Mouse (Mus musculus) midbrain, embryonic 10.5 days (tissue): ENCODE results near the gene Ercc6. TPM values are rescaled to one million over a fixed set of nuclear protein-coding genes. Genes with fewer than 3 reads are reported as not detected.

Experiments
- DNase-seq: peaks from one replicate; pipeline ENCODE4 v3.0.0-alpha.2; 2017; ENCODE audit warnings: low spot score
- H3K27ac ChIP-seq: fragments of 300-500 bp; sonication (generic); replicated peaks from 2 replicates; pipeline ENCODE4 v1.5.1; 2016; ENCODE audit warnings: mild to moderate bottlenecking
- H3K27me3 ChIP-seq: fragments of 300-500 bp; sonication (generic); 2 replicates; pipeline ENCODE4 v1.6.1; 2016; ENCODE audit warnings: low read depth, mild to moderate bottlenecking; ENCODE audit not compliant: poor library complexity, severe bottlenecking
- H3K36me3 ChIP-seq: fragments of 300-500 bp; sonication (generic); 2 replicates; pipeline ENCODE4 v1.6.1; 2016; ENCODE audit warnings: mild to moderate bottlenecking, moderate library complexity
- H3K4me1 ChIP-seq: fragments of 300-500 bp; sonication (generic); 2 replicates; pipeline ENCODE4 v1.6.1; 2016
- H3K4me3 ChIP-seq: fragments of 300-500 bp; sonication (generic); 2 replicates; pipeline ENCODE4 v1.5.1; 2016; ENCODE audit warnings: mild to moderate bottlenecking, moderate library complexity
- H3K9me3 ChIP-seq: fragments of 300-500 bp; sonication (generic); replicated peaks from 2 replicates; pipeline ENCODE4 v1.6.1; 2016; ENCODE audit warnings: mild to moderate bottlenecking
- WGBS: fragments of 180-500 bp; shearing (Covaris S2); methylation state at CpG from one replicate; pipeline ENCODE4 v1.1.7; 2016; 5-methylcytosine and 5-hydroxymethylcytosine counted together
- polyA plus RNA-seq: library from polyadenylated mRNA; unstranded; fragments of >200 nt; fragmentation: Nextera tagmentation; extraction: Ambion mirVana; gene quantifications from 2 replicates; pipeline ENCODE4 v1.2.1, GENCODE M21; 2016

Gene Ercc6
- polyA plus RNA-seq, 1 experiment from 2014 or later = 26.0 TPM

DNA sequence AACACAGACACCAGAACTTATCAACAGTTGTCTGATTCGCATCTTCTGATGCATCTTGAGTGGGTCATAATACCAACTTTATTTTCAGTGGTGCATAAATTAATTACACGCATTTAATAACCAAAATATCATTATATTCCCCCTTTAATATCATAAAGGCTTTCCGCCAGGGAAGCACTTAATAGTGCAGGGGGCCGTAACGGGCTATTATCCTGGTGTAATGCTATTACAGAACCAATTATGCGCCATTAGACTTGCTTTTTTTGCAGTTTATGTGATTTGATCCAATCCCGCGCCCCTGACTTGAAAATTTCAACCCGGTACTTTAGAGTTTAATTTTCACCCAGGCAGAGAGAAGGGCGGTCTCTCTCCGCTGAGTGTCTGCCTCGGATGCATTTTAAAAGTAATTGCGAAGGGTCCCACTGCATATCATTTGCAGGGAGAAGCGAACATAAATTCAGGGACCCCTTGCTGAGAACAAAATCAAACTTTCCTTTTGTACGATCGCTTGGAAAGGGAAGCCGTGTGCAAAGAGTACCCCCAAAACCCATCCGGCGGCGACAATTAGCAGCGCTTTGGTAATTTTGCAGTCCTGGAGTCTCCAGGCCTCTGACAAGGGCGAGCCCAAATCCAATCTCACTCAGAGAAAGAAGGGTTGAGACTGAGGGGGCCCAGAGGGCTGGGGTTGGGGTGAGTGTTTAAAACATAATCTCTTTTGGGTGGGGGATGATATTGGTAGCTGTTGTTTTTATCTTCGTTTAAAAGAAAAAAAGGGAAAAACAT is 85.3 kb downstream of the Ercc6 start:
- Histone ChIP-seq H3K4me3 (peak overlapping the region; percentile 52), H3K4me1 (peaks cover 37% of the 10 kb centered on the region), H3K9me3 (no peaks in the 10 kb centered on the region), H3K27ac (no peak overlapping the region), H3K27me3 (peaks cover 100% of the 10 kb centered on the region), H3K36me3 (no peaks in the 10 kb centered on the region)
- WGBS = 3% methylated on average over 23 of the region's 23 CpGs
- peak; percentile 36 for DNase-seq

DNA sequence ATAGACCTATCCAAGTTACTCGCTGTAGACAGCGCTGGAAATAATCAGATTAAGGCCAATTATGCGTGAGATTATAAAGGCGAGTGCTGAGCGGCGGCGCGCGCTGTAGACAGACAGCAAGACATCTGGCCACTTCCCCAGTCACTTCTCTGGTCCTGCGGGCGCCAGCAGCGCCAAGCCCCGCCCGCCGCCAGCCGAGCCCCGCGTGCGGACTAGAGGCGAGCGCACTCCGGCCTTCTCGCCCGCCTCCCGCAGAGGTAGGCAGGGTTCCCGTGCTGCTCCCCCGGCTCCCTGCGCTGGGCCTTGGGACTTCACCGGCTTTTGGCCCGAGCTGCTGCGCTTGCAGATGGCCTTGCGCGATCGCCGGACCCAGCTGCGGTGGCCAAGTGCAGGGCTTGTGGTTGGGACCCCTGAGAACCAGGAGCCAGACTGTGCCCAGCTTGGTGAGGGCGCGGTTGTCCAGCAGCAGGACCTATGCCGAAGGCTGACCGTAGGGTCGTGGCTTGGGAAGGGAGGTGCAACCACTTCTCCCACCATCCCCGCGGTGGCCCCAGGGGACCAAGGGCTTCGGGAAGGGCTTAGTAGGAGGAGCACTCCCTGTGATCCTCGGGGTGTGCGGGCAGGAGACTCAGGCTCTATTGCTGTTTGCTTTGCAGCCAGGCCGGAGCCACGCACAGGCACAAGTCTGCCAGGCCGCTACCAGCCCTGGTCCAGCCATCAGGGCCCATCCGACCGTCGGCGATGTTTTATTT is 86.1 kb downstream of the Ercc6 start, which contains the start of gene Prrxl1:
Gene Prrxl1, plus strand, starts transcription at position 118 of the 752 bp plus-strand sequence.
- WGBS = under 1% methylated on average over 53 of the region's 53 CpGs
- Histone ChIP-seq H3K4me3 (peak within 1 kb of the TSS; percentile 52), H3K27me3 (peaks cover 98% of the 10 kb centered on the region), H3K27ac (peak within 1 kb of the TSS; percentile 59; the same call in 1 of the 2 replicates), H3K9me3 (no peaks in the 10 kb centered on the region), H3K4me1 (peaks cover 37% of the 10 kb centered on the region), H3K36me3 (no peaks in the 10 kb centered on the region)
- DNase-seq = peak; percentile 68

DNA sequence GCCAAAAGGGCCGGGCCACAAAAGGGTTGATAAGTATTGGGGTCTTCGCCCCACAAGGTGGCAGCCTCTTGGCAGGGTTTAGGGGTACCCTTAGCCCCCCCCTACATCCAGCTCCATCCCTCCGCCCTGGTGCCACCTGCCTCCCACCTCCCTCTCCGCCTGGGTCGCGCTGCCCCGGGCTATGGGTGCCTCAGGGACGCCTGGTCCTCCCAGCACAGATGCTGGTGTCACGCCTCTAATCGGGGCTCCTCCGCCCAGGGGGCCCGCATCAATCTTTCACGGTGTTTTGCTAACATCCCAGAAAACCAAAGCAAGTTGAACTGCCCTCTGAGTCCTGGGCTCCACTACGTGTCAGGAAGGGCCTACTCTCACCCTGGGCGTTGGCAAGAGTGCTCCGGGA is 86.8 kb downstream of the Ercc6 start:
- DNase-seq = peak; percentile 24
- peak overlapping the region; percentile 52 for H3K4me3 ChIP-seq
- peaks cover 37% of the 10 kb centered on the region for H3K4me1 ChIP-seq
- H3K9me3 ChIP-seq = no peaks in the 10 kb centered on the region
- 2% methylated on average over 16 of the region's 16 CpGs for WGBS
- H3K27me3 ChIP-seq = peaks cover 92% of the 10 kb centered on the region
- 0 out of 2 replicates have a peak overlapping the region, but pooled peaks have one; percentile 59 for H3K27ac ChIP-seq
- H3K36me3 ChIP-seq = no peaks in the 10 kb centered on the region

DNA sequence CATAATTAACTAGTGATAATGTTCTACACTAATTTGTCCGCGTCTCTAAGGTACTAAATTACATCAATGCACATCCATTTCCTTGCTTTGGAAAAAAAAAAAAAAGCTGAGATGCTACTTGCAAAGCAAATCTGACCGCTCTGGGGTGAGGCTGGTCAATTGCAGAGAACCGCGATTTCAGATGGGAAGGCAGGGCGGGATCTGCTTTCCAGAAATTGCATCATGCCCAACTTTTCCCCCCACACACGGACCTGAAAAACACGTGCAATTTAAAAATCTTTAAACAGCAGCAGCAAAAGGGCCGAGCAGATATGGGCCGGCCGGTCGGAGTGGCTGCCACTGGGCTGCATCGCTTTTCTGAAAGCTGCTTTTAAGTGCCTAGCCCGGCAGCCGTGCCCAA is 92.2 kb downstream of the Ercc6 start:
- Histone ChIP-seq H3K27me3 (peaks cover 38% of the 10 kb centered on the region), H3K4me3 (no peak overlapping the region), H3K9me3 (no peaks in the 10 kb centered on the region), H3K4me1 (peaks cover 9% of the 10 kb centered on the region), H3K27ac (no peak overlapping the region), H3K36me3 (no peaks in the 10 kb centered on the region)
- WGBS = 55% methylated on average over 15 of the region's 15 CpGs
- DNase-seq = no peak

DNA sequence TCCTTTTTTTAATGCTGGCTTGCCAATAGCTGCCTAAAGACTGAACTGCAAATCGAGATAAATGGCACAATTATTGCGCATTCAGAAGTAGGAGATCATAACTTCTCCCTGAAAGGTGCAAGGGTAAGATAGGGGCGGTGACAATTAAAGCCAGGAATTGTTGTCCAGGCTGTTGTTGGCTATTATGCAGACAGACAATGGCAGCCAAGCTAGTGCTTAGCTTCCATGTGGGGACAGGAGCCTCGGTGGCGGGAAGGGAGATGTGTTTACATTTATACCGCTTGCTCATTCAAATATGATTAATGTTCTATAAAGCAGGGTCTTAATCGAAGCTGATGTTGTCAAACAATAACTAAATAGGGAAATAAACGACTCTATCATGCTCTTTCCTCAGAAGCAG is 93.0 kb downstream of the Ercc6 start:
- Histone ChIP-seq H3K27ac (no peak overlapping the region), H3K4me3 (no peak overlapping the region), H3K27me3 (peaks cover 30% of the 10 kb centered on the region), H3K9me3 (no peaks in the 10 kb centered on the region), H3K4me1 (peaks cover 12% of the 10 kb centered on the region), H3K36me3 (no peaks in the 10 kb centered on the region)
- no peak for DNase-seq
- WGBS = 77% methylated on average over 8 of the region's 8 CpGs

DNA sequence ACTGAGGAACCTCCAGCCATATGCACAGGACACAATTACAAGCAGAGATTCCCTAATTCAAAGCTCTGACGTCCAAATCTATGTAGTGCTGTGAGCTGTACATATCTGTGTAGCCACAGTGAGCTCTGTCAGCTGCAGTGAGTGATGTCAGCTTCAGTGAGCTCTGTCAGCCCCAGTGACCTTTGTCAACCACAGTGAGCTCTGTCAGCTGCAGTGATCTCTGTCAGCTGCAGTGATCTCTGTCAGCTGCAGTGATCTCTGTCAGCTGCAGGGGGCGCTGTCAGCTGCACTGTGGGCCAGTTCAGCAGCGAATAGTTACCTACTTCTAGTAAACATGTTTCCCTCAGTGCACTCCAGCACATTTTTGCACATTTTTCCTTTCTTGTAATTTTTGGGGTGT is 96.1 kb downstream of the Ercc6 start:
- DNase-seq = peak; percentile 34
- Histone ChIP-seq H3K9me3 (no peaks in the 10 kb centered on the region), H3K4me3 (no peak overlapping the region), H3K36me3 (no peaks in the 10 kb centered on the region), H3K27ac (no peak overlapping the region), H3K4me1 (peaks cover 15% of the 10 kb centered on the region), H3K27me3 (no peaks in the 10 kb centered on the region; the same call in 1 of the 2 replicates)
- 20% methylated on average over 3 of the region's 3 CpGs for WGBS

DNA sequence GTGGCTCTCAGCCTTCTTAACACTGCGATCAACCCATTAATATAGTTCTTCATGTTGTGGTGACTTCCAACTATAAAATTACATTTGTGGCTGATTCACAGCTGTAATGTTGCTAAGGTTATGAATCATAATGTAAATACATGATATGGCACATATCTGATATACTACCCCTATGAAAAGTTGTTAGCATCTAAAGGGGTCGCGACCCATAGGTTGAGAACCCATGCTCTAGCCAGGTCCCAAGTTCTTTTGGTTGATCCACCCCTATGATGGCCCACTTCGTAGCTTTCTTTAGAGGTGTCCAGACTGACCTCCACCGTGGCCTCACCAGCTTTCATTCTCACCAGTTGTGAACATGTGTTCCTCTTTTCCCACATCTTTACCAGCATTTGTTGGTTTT is 103.9 kb downstream of the Ercc6 start:
- 91% methylated on average over 5 of the region's 5 CpGs for WGBS
- H3K27ac ChIP-seq = no peak overlapping the region
- H3K9me3 ChIP-seq = no peaks in the 10 kb centered on the region
- H3K4me3 ChIP-seq = no peak overlapping the region
- DNase-seq = no peak
- no peaks in the 10 kb centered on the region for H3K4me1 ChIP-seq
- no peaks in the 10 kb centered on the region for H3K36me3 ChIP-seq
- no peaks in the 10 kb centered on the region for H3K27me3 ChIP-seq

DNA sequence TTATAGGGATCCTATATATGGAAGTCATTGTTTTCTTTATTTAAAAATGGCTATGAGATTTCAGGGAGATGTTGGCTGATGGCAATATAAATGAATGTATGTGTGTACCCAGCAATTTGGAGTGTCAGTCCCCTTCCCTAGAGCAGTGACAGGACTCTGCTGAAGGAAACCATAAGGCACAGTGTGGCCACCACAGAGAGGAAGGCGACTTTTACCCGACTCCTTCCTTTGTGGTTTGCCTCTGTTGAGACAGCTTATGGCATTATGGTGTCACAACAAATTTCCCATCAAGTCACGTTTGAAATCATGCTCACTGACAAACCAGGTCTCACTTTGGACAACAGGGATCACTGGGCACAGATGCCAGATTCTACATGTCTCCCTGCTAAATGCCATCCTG is 110.9 kb downstream of the Ercc6 start:
- Histone ChIP-seq H3K27ac (no peak overlapping the region), H3K4me1 (peaks cover 5% of the 10 kb centered on the region; the same call in 1 of the 2 replicates), H3K36me3 (no peaks in the 10 kb centered on the region), H3K27me3 (no peaks in the 10 kb centered on the region), H3K9me3 (no peaks in the 10 kb centered on the region), H3K4me3 (no peak overlapping the region)
- 79% methylated on average over 3 of the region's 3 CpGs for WGBS
- DNase-seq = no peak

DNA sequence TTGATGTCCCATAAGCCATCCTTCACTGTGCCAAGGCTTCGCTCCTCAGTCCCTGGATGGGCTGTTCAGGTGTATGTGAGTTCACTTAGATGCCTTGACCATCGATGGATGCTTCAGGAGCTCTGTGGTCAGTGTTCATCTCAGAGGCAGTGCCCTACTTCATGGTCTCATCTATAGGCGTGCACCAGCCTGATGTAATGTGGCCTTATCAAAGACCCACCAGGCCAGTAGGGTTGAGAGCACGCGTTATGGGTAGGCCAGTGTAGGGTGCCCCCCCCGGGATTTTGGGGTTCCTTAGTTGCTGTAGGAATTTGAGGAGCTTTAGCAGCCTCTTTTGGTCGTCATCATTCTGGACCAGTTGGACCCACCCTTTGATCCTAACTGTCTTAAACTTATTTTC is 111.5 kb downstream of the Ercc6 start:
- H3K9me3 ChIP-seq = no peaks in the 10 kb centered on the region
- no peak overlapping the region for H3K27ac ChIP-seq
- 88% methylated on average over 7 of the region's 7 CpGs for WGBS
- peaks cover 5% of the 10 kb centered on the region; the same call in 1 of the 2 replicates for H3K4me1 ChIP-seq
- H3K36me3 ChIP-seq = no peaks in the 10 kb centered on the region
- no peak for DNase-seq
- no peaks in the 10 kb centered on the region for H3K27me3 ChIP-seq
- no peak overlapping the region for H3K4me3 ChIP-seq

DNA sequence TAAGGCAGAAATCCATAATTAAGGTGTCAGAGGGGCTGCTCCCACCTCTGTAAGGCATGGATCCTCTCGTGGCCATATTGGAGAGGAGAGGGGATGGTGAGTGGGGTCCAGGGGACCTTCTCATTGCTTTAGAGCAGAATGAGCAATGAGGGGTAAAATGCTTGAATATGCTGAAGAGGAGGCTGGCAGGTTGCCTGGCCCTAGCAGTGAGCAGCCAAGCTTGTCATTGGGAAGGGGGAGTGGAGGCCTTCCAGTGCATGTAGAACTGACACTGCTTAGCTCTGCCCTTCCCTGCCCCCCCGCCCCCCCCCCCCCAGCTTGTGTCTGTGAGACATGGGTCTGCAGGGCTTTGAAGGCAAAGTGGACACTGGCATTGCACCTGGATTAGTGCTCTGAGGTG is 114.0 kb downstream of the Ercc6 start:
- DNase-seq = no peak
- 73% methylated on average over 2 of the region's 2 CpGs for WGBS

DNA sequence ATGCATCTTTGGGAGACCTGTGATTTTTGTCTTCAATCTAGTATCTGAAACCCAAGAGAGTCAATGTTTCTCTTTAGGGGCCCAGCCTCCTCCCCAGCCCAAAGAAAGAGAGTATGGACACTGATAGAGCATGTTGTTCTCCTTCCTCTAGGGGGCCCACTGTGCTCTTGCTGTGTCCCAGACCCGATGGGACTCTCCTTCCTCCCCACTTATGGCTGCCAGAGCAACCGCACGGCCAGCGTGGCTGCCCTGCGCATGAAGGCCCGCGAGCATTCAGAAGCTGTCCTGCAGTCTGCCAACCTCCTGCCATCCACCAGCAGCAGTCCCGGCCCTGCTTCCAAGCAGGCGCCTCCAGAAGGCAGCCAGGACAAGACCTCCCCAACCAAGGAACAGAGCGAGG is 115.3 kb downstream of the Ercc6 start:
- Histone ChIP-seq H3K9me3 (no peaks in the 10 kb centered on the region), H3K4me3 (no peak overlapping the region), H3K27me3 (no peaks in the 10 kb centered on the region), H3K4me1 (peaks cover 5% of the 10 kb centered on the region; the same call in 1 of the 2 replicates), H3K36me3 (no peaks in the 10 kb centered on the region), H3K27ac (no peak overlapping the region; the same call in 1 of the 2 replicates)
- WGBS = 51% methylated on average over 10 of the region's 10 CpGs
- DNase-seq = no peak

More for the DNA sequence above, 114.0 kb downstream of the Ercc6 start:
- peaks cover 5% of the 10 kb centered on the region; the same call in 1 of the 2 replicates for H3K4me1 ChIP-seq
- no peak overlapping the region for H3K27ac ChIP-seq
- no peak overlapping the region for H3K4me3 ChIP-seq
- H3K9me3 ChIP-seq = no peaks in the 10 kb centered on the region
- H3K36me3 ChIP-seq = no peaks in the 10 kb centered on the region
- H3K27me3 ChIP-seq = no peaks in the 10 kb centered on the region
